Mouse (Mus musculus): ENCODE measurements around the gene Dnajc12. TPM values are rescaled to one million over a fixed set of nuclear protein-coding genes. Genes with fewer than 3 reads are reported as not detected.
"Not testable (repeated sequence)": the region's sequence is repeated elsewhere in the genome, so short reads cannot be mapped to it uniquely, and the experiment has no call there.

The Dnajc12 gene
- polyA plus RNA-seq (2016; fragmentation: Nextera tagmentation; extraction: Ambion mirVana): 14.1 and 17.4 TPM in 2 replicates

DNA sequence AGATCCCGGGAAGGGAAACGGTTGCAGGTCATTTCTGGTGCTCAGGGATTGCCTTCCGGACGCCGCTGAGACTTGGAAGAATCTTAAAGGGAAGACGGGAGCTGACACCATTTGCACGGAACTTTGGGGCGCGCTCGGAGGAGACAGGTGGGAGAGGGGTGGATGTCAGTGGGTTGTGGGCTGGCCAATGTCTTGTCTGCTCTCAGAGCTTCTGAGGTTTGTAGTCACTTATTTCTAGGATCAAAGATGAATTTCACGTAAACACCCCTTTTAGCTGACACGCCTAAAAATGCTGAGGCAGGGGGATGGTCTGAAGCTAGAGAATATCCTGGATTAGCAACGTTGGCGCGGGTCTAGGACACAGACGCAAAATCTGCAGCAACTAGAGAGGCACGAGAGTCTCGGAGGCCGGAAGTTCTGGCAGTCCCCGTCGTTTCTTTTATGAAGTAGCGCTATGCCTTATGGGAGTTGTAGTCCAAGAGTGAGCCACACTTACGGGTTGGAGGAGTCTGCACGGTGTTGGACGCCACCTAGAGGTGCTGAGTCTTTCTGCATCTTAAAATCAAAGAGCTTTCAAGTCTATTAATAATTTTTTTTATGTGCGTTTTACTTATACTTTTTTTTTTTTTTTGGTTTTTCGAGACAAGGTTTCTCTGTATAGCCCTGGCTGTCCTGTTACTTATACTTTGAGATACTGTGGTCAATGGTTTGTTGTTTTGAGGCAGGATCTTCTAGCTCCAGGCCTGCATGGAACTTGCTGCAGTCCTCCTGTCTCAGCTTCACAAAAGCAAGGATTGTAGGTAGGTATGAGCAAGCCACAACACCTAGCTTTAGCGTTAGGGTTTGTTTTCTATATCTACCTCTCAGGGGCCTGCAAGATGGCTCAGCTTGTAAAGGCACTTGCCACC is at the start of gene Dnajc12:
Gene Dnajc12 (plus strand): TSS at position 72 of the 908 bp plus-strand sequence.
- H3K36me3 ChIP-seq: no peaks in the 10 kb centered on the region
- peak within 1 kb of the TSS; percentile 61 for H3K9ac ChIP-seq
- H3K4me3 ChIP-seq: peak within 1 kb of the TSS; percentile 50
- H3K9me3 ChIP-seq (replicated peaks): no peaks in the 10 kb centered on the region
- 1% methylated on average over 28 of the region's 28 CpGs for WGBS
- H3K27me3 ChIP-seq: peaks cover 8% of the 10 kb centered on the region; the same call in 1 of the 2 replicates
- H3K27ac ChIP-seq: no peak within 1 kb of the TSS; the same call in 1 of the 2 replicates
- ATAC-seq (ENCODE audit: low FRiP score): peak; percentile 94
- peak within 1 kb of the TSS; percentile 83 for H3K4me2 ChIP-seq (replicated peaks)
- H3K4me1 ChIP-seq: peaks cover 7% of the 10 kb centered on the region; the same call in 1 of the 2 replicates

DNA sequence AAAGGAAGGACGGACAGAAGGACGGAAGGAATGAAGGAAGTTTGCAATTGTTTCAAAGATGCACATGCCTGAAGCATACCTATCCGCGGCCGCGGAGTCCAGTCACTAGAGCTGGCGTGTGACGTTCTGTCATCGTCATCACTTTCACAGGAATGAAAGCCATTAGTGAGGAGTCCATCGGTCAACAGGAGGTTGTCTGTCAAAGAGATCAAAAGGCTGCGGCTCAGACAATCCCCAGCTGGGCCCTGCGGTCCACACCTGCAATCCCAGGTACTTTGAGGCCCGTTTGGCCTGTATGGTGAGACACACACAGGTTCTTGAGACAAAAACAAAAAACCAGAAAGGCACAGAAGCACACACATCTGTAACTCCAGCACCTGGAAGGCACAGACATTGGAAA is 45.3 kb upstream of the Dnajc12 start:
- 53% methylated on average over 13 of the region's 13 CpGs for WGBS
- H3K36me3 ChIP-seq: peaks cover 6% of the 10 kb centered on the region; the same call in 1 of the 2 replicates
- peak overlapping the region; percentile 41 for H3K9ac ChIP-seq

DNA sequence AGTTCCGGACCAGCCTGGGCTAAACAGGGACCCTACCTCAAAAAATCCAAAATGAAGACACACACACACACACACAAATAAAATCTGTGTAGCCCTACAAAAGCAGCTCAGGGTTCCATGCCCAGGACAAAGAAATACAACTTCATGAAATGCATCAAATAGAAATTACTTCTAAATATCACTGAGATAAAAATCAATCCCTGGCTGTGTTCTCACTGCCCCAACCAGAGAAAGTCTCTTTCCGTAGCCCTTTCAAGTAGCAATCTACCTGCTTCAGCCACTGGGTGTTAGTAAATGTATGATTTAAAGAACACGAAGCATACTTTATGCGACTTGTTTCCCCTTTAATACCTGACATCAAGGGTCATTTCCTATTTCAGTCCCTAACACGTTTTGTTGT is 44.9 kb upstream of the Dnajc12 start:
- Histone ChIP-seq H3K4me3 (peak overlapping the region; percentile 67), H3K9ac (peak overlapping the region; percentile 41), H3K36me3 (peaks cover 6% of the 10 kb centered on the region; the same call in 1 of the 2 replicates), H3K27me3 (no peaks in the 10 kb centered on the region), H3K9me3 (replicated peaks) (no peaks in the 10 kb centered on the region), H3K27ac (no peak overlapping the region), H3K4me1 (peaks cover 18% of the 10 kb centered on the region), H3K4me2 (replicated peaks) (peak overlapping the region; percentile 73)
- ATAC-seq (ENCODE audit: low FRiP score): no peak
- WGBS: 24% methylated on average over 5 of the region's 5 CpGs

More for the DNA sequence above, 45.3 kb upstream of the Dnajc12 start:
- H3K27me3 ChIP-seq: no peaks in the 10 kb centered on the region
- H3K4me1 ChIP-seq: peaks cover 18% of the 10 kb centered on the region
- no peak for ATAC-seq (ENCODE audit: low FRiP score)
- peak overlapping the region; percentile 73 for H3K4me2 ChIP-seq (replicated peaks)
- H3K4me3 ChIP-seq: peak overlapping the region; percentile 67
- H3K27ac ChIP-seq: no peak overlapping the region
- H3K9me3 ChIP-seq (replicated peaks): no peaks in the 10 kb centered on the region

DNA sequence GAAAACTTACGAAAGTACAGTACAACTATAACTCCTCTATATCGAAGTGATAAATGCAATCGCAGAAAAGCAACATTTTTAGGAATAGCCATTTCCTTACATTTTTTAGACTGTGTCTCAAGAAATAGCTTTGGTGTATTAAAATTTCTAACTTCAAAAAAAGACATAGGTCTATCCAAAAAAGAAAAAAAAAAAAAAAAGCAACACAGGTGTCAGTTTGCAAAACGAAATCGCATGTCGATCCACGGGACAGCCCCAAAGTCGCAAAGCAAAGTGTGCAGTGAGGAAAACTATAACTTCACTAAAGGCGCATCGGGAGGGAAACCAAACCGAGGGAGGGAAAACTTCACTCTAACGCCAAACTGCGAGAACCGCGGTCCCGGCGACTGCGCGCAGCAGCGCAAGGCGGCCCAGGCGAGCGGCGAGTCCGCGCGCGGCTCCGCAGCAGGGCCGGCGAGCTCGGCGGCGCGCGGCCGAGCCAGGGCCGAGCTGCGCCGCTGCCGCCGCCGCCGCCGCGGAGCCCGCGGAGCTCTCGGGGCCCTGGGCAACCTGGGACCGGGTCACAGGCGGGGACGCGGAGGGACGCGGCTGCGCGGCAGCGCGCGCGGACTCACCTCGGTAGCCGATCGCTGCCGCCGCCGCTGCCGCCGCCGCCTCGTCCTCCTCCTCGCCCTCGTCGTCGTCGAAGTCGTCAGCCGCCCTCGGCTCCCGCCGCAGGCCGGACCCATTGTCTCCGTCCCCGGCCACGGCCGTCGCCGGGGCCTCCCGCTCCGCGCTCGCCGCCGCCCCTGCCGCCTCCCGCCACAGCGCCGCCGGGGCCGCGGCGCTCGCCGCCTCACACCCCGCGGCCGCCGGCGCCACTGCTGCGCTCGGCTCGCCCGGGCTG is 44.0 kb upstream of the Dnajc12 start:
- under 1% methylated on average over 96 of the region's 113 CpGs for WGBS
- Histone ChIP-seq H3K27ac (peak overlapping the region; percentile 95), H3K4me1 (peaks cover 18% of the 10 kb centered on the region), H3K9me3 (replicated peaks) (no peaks in the 10 kb centered on the region), H3K9ac (peak overlapping the region; percentile 86), H3K36me3 (peaks cover 5% of the 10 kb centered on the region; the same call in 1 of the 2 replicates), H3K4me3 (peak overlapping the region; percentile 67), H3K27me3 (no peaks in the 10 kb centered on the region), H3K4me2 (replicated peaks) (peak overlapping the region; percentile 73)
- ATAC-seq (ENCODE audit: low FRiP score): peak; percentile 89

DNA sequence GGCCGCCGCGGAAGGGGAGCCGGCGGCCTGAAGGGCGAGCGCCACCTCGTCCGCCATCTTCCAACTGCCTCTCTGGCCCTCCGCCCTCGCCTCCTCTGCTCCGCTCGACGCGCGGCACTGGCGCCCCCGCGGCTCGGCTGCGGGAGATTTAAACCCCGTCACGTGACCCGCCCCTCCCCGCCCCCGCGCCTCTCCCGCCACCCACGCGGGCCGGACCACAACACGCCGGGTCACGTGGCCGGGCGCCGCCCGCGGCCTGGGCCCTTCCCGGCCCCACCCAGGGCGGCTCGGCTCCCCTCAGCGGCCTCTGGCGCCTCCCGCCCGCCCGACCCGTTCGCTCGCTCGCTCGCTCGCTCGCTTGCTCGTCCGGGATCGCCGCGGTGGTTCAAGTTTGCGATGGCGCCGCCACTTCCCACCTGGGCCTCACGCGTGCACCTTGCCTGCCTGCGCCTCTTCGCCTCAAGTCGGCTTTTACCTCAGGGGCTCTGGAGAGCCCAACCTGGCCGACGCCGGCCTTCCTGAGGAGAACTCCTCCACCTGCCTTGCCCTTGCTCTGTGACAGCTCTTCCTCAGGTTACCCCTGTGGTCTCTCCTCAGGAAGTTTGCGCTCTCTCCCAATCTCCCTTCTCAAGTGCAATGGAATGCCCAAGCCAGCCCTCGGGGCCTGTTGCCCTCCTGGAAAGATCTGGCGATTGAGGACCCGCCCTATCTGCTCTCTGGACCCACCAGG is 43.2 kb upstream of the Dnajc12 start:
- no peaks in the 10 kb centered on the region for H3K27me3 ChIP-seq
- peak overlapping the region; percentile 67 for H3K4me3 ChIP-seq
- peak overlapping the region; percentile 73 for H3K4me2 ChIP-seq (replicated peaks)
- H3K4me1 ChIP-seq: peaks cover 18% of the 10 kb centered on the region
- WGBS: 1% methylated on average over 39 of the region's 74 CpGs
- ATAC-seq (ENCODE audit: low FRiP score): peak; percentile 97
- H3K9me3 ChIP-seq (replicated peaks): no peaks in the 10 kb centered on the region
- H3K36me3 ChIP-seq: no peaks in the 10 kb centered on the region; the same call in 1 of the 2 replicates
- peak overlapping the region; percentile 86 for H3K9ac ChIP-seq
- H3K27ac ChIP-seq: peak overlapping the region; percentile 95

DNA sequence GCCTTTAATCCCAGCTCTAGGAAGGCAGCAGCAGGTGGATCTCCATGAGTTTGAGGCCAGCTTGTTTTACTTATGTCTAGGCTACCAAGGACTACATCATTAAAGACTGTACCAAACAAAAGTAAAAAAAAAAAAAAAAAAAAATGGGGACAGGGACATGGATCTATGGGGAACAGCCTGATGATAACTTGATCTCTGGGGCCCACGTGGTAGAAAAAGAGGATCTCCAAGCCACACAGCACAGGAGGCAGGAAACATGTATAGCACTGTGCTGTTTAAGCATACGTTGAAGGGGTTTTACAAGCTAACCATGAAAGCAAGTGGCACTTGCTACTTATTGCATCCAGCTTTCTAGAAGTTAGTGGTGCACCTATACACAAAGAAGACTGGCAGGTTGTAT is 40.9 kb upstream of the Dnajc12 start:
- Histone ChIP-seq H3K36me3 (no peaks in the 10 kb centered on the region), H3K27ac (no peak overlapping the region), H3K9ac (no peak overlapping the region), H3K4me1 (peaks cover 13% of the 10 kb centered on the region), H3K4me3 (no peak overlapping the region), H3K4me2 (replicated peaks) (no peak overlapping the region), H3K9me3 (replicated peaks) (no peaks in the 10 kb centered on the region), H3K27me3 (no peaks in the 10 kb centered on the region)
- 85% methylated on average over 2 of the region's 2 CpGs for WGBS
- ATAC-seq (ENCODE audit: low FRiP score): no peak

DNA sequence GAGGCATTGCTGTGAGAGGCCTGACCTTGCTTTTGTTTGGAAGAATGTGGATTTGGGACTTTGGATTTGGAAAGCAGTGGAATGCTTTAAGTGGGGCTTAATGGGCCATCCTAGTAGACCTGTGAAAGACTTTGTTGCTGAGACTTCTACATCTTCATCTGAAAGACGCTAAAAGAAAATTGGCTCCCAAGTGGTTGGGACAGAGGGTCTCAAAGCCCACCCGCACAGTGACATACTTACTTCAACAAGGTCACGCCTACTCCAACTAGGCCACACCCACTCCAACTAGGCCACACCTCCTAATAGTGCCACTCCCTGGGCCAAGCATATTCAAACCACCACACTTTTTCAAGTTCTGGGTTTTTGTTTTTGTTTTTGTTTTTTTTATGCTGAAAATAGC is 37.5 kb upstream of the Dnajc12 start:
- Histone ChIP-seq H3K4me1 (no peaks in the 10 kb centered on the region), H3K27me3 (no peaks in the 10 kb centered on the region), H3K4me3 (no peak overlapping the region), H3K4me2 (replicated peaks) (no peak overlapping the region), H3K36me3 (no peaks in the 10 kb centered on the region), H3K9me3 (replicated peaks) (no peaks in the 10 kb centered on the region), H3K27ac (no peak overlapping the region), H3K9ac (no peak overlapping the region)
- no peak for ATAC-seq (ENCODE audit: low FRiP score)
- 97% methylated on average over 3 of the region's 3 CpGs for WGBS

DNA sequence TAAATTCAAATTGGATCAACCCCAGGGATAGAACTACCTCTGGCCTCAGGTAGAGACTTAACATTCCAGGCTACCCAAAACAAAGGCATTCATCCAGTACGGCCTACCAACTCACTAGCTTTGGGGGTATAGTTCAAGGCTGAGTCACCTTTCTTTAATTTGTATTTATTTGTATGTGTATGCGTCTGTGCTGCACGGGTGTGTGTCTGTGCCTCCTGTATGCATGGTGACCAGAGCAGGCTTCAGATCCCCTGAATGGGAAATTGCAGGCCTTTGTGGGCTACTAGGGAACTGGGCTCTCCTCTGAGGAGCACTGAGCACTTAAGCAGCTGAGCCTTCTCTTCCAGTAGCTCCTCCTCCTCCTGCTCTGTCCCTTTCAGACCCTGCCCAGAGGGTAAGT is 34.0 kb upstream of the Dnajc12 start:
- no peak for ATAC-seq (ENCODE audit: low FRiP score)
- no peak overlapping the region for H3K4me2 ChIP-seq (replicated peaks)
- WGBS: 55% methylated on average over 3 of the region's 3 CpGs
- no peaks in the 10 kb centered on the region for H3K27me3 ChIP-seq
- no peak overlapping the region for H3K4me3 ChIP-seq
- no peaks in the 10 kb centered on the region for H3K9me3 ChIP-seq (replicated peaks)
- H3K27ac ChIP-seq: no peak overlapping the region
- H3K4me1 ChIP-seq: no peaks in the 10 kb centered on the region
- no peaks in the 10 kb centered on the region for H3K36me3 ChIP-seq
- no peak overlapping the region for H3K9ac ChIP-seq

DNA sequence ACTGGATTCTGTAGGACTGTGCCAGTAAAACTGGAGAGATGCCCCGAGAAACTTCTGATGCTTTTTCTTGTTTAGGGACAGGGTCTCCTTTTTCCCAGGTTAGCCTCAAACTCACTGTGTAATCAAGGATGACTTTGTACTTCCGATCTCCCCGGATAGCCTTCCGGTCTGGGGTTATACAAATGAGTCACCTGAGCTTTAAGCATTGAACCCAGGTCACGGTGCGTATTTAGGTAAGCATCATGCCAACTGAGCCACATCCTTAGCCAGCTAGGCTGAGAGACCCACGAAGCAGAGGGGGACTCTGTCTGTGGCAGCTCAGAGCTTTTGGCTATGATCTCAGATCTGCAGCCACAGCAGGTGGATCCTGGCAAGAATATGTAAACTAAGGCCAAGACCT is 31.6 kb upstream of the Dnajc12 start:
- Histone ChIP-seq H3K27me3 (no peaks in the 10 kb centered on the region), H3K9ac (no peak overlapping the region), H3K4me1 (no peaks in the 10 kb centered on the region), H3K36me3 (no peaks in the 10 kb centered on the region), H3K4me2 (replicated peaks) (no peak overlapping the region), H3K4me3 (no peak overlapping the region), H3K9me3 (replicated peaks) (no peaks in the 10 kb centered on the region), H3K27ac (no peak overlapping the region)
- 92% methylated on average over 7 of the region's 7 CpGs for WGBS
- ATAC-seq (ENCODE audit: low FRiP score): no peak

DNA sequence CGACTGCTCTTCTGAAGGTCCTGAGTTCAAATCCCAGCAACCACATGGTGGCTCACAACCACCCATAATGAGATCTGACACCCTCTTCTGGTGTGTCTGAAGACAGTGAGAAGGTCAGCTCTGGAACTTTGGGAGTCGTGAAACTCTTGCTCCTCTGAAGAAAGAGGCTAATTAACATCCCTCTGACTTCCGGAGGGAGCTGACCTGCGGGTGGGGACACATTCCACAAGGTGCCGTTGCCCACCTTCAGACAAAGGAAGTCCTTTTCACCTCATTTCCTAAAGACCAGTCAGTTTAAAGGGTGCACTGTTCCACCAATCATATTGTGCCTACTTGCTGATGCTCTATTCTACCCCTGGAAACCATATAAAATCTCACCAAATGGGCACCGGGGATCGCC is 31.1 kb upstream of the Dnajc12 start:
- not testable (repeated sequence) for H3K4me1 ChIP-seq; ATAC-seq (ENCODE audit: low FRiP score); H3K4me3 ChIP-seq; H3K9me3 ChIP-seq (replicated peaks); H3K9ac ChIP-seq; H3K36me3 ChIP-seq; H3K27me3 ChIP-seq; H3K4me2 ChIP-seq (replicated peaks); H3K27ac ChIP-seq
- WGBS: 88% methylated on average over 7 of the region's 7 CpGs

DNA sequence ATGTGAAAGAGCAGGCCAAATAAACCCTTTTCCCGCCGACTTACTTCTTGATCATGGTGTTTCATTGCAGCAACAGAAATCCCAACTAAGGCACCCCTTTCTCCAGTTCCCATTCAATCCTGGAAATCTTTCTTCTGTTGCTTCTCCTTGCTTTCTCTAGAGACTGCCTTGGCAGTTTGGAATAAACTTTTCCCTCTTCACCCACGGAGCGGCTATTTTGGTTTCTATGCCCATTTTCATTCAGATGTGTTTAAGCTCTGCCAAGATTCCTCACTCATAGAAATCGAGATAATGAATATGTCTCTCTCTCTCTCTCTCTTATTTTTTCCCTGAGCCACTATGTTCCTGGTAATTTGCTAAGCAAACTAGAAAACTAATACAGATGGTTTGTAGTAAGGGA is 30.1 kb upstream of the Dnajc12 start:
- WGBS: 87% methylated on average over 5 of the region's 5 CpGs
- no peaks in the 10 kb centered on the region for H3K9me3 ChIP-seq (replicated peaks)
- H3K4me1 ChIP-seq: no peaks in the 10 kb centered on the region
- H3K36me3 ChIP-seq: no peaks in the 10 kb centered on the region
- H3K4me3 ChIP-seq: no peak overlapping the region
- no peaks in the 10 kb centered on the region for H3K27me3 ChIP-seq
- ATAC-seq (ENCODE audit: low FRiP score): no peak
- H3K9ac ChIP-seq: no peak overlapping the region
- H3K4me2 ChIP-seq (replicated peaks): no peak overlapping the region
- H3K27ac ChIP-seq: no peak overlapping the region

Measured in hindbrain, embryonic 12.5 days (tissue).